ENCODE assay signal across 7 mouse cellular contexts in genomic region chr6:72379377-72380130, GRCm38 (mm10). TPM values are rescaled to one million over a fixed set of nuclear protein-coding genes. Genes with fewer than 3 reads are reported as not detected.
DNase-seq lines count a peak whose midpoint lies in the region; TF ChIP-seq lines count a peak whose summit lies in the region.

No protein-coding gene starts in this region.

- peak overlapping the region in 2 of 3 experiments; percentile 54 to 68 for H3K4me3 ChIP-seq in CH12.LX (replicated peaks in 1 of 3; ENCODE audit: low read depth in 2 of 3, low read length in 2 of 3, poor library complexity in 1 of 3)
- peak overlapping the region; percentile 61 for H3K4me3 ChIP-seq in limb, embryonic 10.5 days
- peak overlapping the region; percentile 46 for H3K4me3 ChIP-seq in olfactory bulb, adult 2 months (ENCODE audit: insufficient read depth, low read depth, low read length)

- TF ChIP-seq POLR2A in CH12.LX (IDR thresholded peaks at IDR 0.05; ENCODE audit: low read depth, low read length): no peak
- TF ChIP-seq POLR2A in olfactory bulb, adult 2 months (IDR thresholded peaks at IDR 0.05; ENCODE audit: insufficient read depth, low read depth, low read length): no peak

- TF ChIP-seq RAD21 in CH12.LX (IDR thresholded peaks at IDR 0.05; ENCODE audit: low read depth, low read length): no peak

- dilution Hi-C loops in CH12.LX (cut with MboI; ENCODE audit: extremely low pct_ligation_motif_present, extremely low pct_unique_long_range_greater_than_20kb, low sequenced_read_pairs): no loop called here

- H3K27ac ChIP-seq in CH12.LX (ENCODE audit: insufficient read depth, low read depth): no peak overlapping the region
- H3K27ac ChIP-seq in limb, embryonic 10.5 days: peak overlapping the region; percentile 78
- H3K27ac ChIP-seq in olfactory bulb, adult 2 months (ENCODE audit: insufficient read depth, low read depth, low read length): no peak overlapping the region

- intact Hi-C loops in gastrocnemius, postnatal 36 days (cut with DNase I): no loop called here

- H3K79me2 ChIP-seq in CH12.LX (replicated peaks; ENCODE audit: control insufficient read depth, extremely low read depth, insufficient read depth, poor library complexity, severe bottlenecking): no peaks in the 10 kb centered on the region

- 37% methylated on average over 7 of the region's 7 CpGs for whole genome bisulfite sequencing in limb, embryonic 10.5 days
- WGBS in olfactory bulb, adult 2 months: 63% methylated on average over 7 of the region's 7 CpGs

- peaks cover 10% of the 10 kb centered on the region for H3K27me3 ChIP-seq in CH12.LX (replicated peaks)
- H3K27me3 ChIP-seq in limb, embryonic 10.5 days (ENCODE audit: low read depth, poor library complexity, severe bottlenecking): peaks cover 17% of the 10 kb centered on the region

- in situ Hi-C loops in CH12.LX (cut with MboI; ENCODE audit: low pct_ligation_motif_present, low pct_unique_long_range_greater_than_20kb, low sequenced_read_pairs): no loop called here

- H3K4me2 ChIP-seq in CH12.LX (ENCODE audit: insufficient read depth, low read depth, poor library complexity, severe bottlenecking): peak overlapping the region; percentile 33

- no peak for TF ChIP-seq EP300 in CH12.LX (IDR thresholded peaks at IDR 0.05; ENCODE audit: low read length)

- TF ChIP-seq CTCF in CH12.LX (conservative IDR thresholded peaks at IDR 0.05 in 1 of 2, IDR thresholded peaks at IDR 0.05 in 1 of 2; ENCODE audit: low read depth in 2 of 2, low read length in 2 of 2): no peak
- no peak for TF ChIP-seq CTCF in olfactory bulb, adult 2 months (IDR thresholded peaks at IDR 0.05; ENCODE audit: insufficient read depth, low read depth, low read length)

- no peak for DNase-seq in CH12.LX (ENCODE audit: extremely low read depth)
- DNase-seq in Muller cell, postnatal 12 days (ENCODE audit: inconsistent ontology term): peak; percentile 44
- DNase-seq in gastrocnemius, postnatal 36 days: peak; percentile 19 to 39
- no peak for DNase-seq in limb, embryonic 10.5 days (ENCODE audit: low spot score)
- no peak for DNase-seq in cerebellum, postnatal 36 days
- DNase-seq in cerebellum, adult 18-20 months: no peak

- H3K9me3 ChIP-seq in CH12.LX (replicated peaks; ENCODE audit: low read length): no peaks in the 10 kb centered on the region
- H3K9me3 ChIP-seq in limb, embryonic 10.5 days (replicated peaks): no peaks in the 10 kb centered on the region

- H3K4me1 ChIP-seq in CH12.LX (ENCODE audit: control insufficient read depth in 1 of 2, insufficient read depth in 2 of 2): peaks cover 2 to 21% of the 10 kb centered on the region in 2 experiments; a peak in 3 of 4 replicates
- H3K4me1 ChIP-seq in limb, embryonic 10.5 days: peaks cover 16% of the 10 kb centered on the region
- peaks cover 4% of the 10 kb centered on the region; the same call in 1 of the 2 replicates for H3K4me1 ChIP-seq in olfactory bulb, adult 2 months (ENCODE audit: control insufficient read depth, insufficient read depth, low read length)

- H3K36me3 ChIP-seq in CH12.LX (replicated peaks in 1 of 2; ENCODE audit: control insufficient read depth in 1 of 2, insufficient read depth in 1 of 2, low read length in 1 of 2): peaks cover 0 to 9% of the 10 kb centered on the region in 2 experiments
- peaks cover 2% of the 10 kb centered on the region; the same call in 1 of the 2 replicates for H3K36me3 ChIP-seq in limb, embryonic 10.5 days

- no peak overlapping the region; the same call in 1 of the 2 replicates for H3K9ac ChIP-seq in CH12.LX (ENCODE audit: insufficient read depth, low read depth)

TF ChIP-seq in CH12.LX, 34 proteins besides CTCF, POLR2A, EP300 and RAD21:
- TF ChIP-seq BHLHE40 (IDR thresholded peaks at IDR 0.05; ENCODE audit: low read depth, low read length): no peak
- TF ChIP-seq USF2 (conservative IDR thresholded peaks at IDR 0.05; ENCODE audit: low read depth, low read length): no peak
- no peak for TF ChIP-seq ZNF384 (IDR thresholded peaks at IDR 0.05; ENCODE audit: low read depth, low read length)

RNA-seq across cellular contexts. Expression of gene Vamp5, which starts 0.7 kb away (rescaled TPM):
- total RNA-seq in CH12.LX (2012; rRNA removed): 1.5 and 2.5 TPM in 2 replicates
- total RNA-seq in CH12.LX (2014; rRNA removed): 0.50 and 0.59 TPM in 2 replicates
- polyA plus RNA-seq in CH12.LX (2012; ENCODE audit: insufficient read length, low read depth): 0.90 and 2.2 TPM in 2 replicates
- 100 to 1,000 TPM in 1 of 2 experiments, 10 to 100 TPM in 1; 83.0 to 107 TPM for total RNA-seq in gastrocnemius, postnatal 36 days (2021)
- polyA plus RNA-seq in limb, embryonic 10.5 days (2016; fragmentation: Nextera tagmentation; extraction: Ambion mirVana): 19.1 and 19.7 TPM in 2 replicates
- polyA plus RNA-seq in olfactory bulb, adult 2 months (2012; ENCODE audit: insufficient read depth, insufficient read length, low replicate concordance, missing spikeins): not detected in 2 replicates

RNA-seq across cellular contexts. Expression of gene Vamp8, which starts 10.9 kb away (rescaled TPM):
- total RNA-seq in CH12.LX (2012; rRNA removed): 105 and 110 TPM in 2 replicates
- total RNA-seq in CH12.LX (2014; rRNA removed): 111 and 130 TPM in 2 replicates
- polyA plus RNA-seq in CH12.LX (2012; ENCODE audit: insufficient read length, low read depth): 98.9 and 114 TPM in 2 replicates
- total RNA-seq in gastrocnemius, postnatal 36 days (2021): 10 to 100 TPM; 48.5 to 50.0 TPM
- polyA plus RNA-seq in limb, embryonic 10.5 days (2016; fragmentation: Nextera tagmentation; extraction: Ambion mirVana): 67.5 and 81.7 TPM in 2 replicates
- not detected in 2 replicates for polyA plus RNA-seq in olfactory bulb, adult 2 months (2012; ENCODE audit: insufficient read depth, insufficient read length, low replicate concordance, missing spikeins)

RNA-seq across cellular contexts. Expression of gene Rnf181, which starts 12.8 kb away (rescaled TPM):
- total RNA-seq in CH12.LX (2012; rRNA removed) (51.0 and 63.2 TPM in 2 replicates), CH12.LX (2014; rRNA removed) (64.0 and 83.2 TPM in 2 replicates)
- polyA plus RNA-seq in CH12.LX (2012; ENCODE audit: insufficient read length, low read depth): 73.7 and 88.7 TPM in 2 replicates
- total RNA-seq in gastrocnemius, postnatal 36 days (2021): 10 to 100 TPM; 23.7 to 24.2 TPM
- polyA plus RNA-seq in limb, embryonic 10.5 days (2016; fragmentation: Nextera tagmentation; extraction: Ambion mirVana): 109 TPM in 2 replicates
- not detected in 2 replicates for polyA plus RNA-seq in olfactory bulb, adult 2 months (2012; ENCODE audit: insufficient read depth, insufficient read length, low replicate concordance, missing spikeins)

RNA-seq across cellular contexts. Expression of gene Tmem150a, which starts 24.3 kb away (rescaled TPM):
- 0.17 and 0.59 TPM in 2 replicates for total RNA-seq in CH12.LX (2012; rRNA removed)
- total RNA-seq in CH12.LX (2014; rRNA removed): 0.24 TPM in 1 of 2 replicates, not detected in the other
- 0.82 and 0.93 TPM in 2 replicates for polyA plus RNA-seq in CH12.LX (2012; ENCODE audit: insufficient read length, low read depth)
- total RNA-seq in gastrocnemius, postnatal 36 days (2021): 10 to 100 TPM; 16.9 to 18.8 TPM
- 9.9 and 10.3 TPM in 2 replicates for polyA plus RNA-seq in limb, embryonic 10.5 days (2016; fragmentation: Nextera tagmentation; extraction: Ambion mirVana)
- polyA plus RNA-seq in olfactory bulb, adult 2 months (2012; ENCODE audit: insufficient read depth, insufficient read length, low replicate concordance, missing spikeins): not detected in 2 replicates

RNA-seq across cellular contexts. Expression of gene 0610030E20Rik, which starts 32.4 kb away (rescaled TPM):
- total RNA-seq in CH12.LX (2012; rRNA removed) (9.9 and 11.7 TPM in 2 replicates), CH12.LX (2014; rRNA removed) (7.2 and 7.7 TPM in 2 replicates)
- 16.9 and 17.0 TPM in 2 replicates for polyA plus RNA-seq in CH12.LX (2012; ENCODE audit: insufficient read length, low read depth)
- 1 to 10 TPM; 9.0 to 9.5 TPM for total RNA-seq in gastrocnemius, postnatal 36 days (2021)
- polyA plus RNA-seq in limb, embryonic 10.5 days (2016; fragmentation: Nextera tagmentation; extraction: Ambion mirVana): 24.3 and 27.3 TPM in 2 replicates
- not detected in 2 replicates for polyA plus RNA-seq in olfactory bulb, adult 2 months (2012; ENCODE audit: insufficient read depth, insufficient read length, low replicate concordance, missing spikeins)

Comparison
In these comparisons a context has a peak if more than half of its experiments do, and no peak if none do; other contexts are left out.
1. DNase-seq: peak in Muller cell, postnatal 12 days (single experiment) and gastrocnemius, postnatal 36 days (2 of 2); none in CH12.LX (single experiment), limb, embryonic 10.5 days (single experiment), cerebellum, postnatal 36 days (0 of 2) and cerebellum, adult 18-20 months (0 of 2).
2. RNA of gene Vamp8, which starts 10.9 kb away (polyA plus RNA-seq): 98.9 to 114 TPM in CH12.LX and 67.5 to 81.7 TPM in limb, embryonic 10.5 days; not detected in olfactory bulb, adult 2 months; every median in the first group is over 10 times any median in the second.
3. Peak in every context shown above with its lines, with median percentiles within 50 percentile points of each other: H3K4me3 ChIP-seq.